Mouse (Mus musculus): Measurements from ENCODE around the gene Smyd3.
A peak's percentile ranks its signal among the peaks of the same experiment; 100 is the strongest.

The Smyd3 gene

DNA sequence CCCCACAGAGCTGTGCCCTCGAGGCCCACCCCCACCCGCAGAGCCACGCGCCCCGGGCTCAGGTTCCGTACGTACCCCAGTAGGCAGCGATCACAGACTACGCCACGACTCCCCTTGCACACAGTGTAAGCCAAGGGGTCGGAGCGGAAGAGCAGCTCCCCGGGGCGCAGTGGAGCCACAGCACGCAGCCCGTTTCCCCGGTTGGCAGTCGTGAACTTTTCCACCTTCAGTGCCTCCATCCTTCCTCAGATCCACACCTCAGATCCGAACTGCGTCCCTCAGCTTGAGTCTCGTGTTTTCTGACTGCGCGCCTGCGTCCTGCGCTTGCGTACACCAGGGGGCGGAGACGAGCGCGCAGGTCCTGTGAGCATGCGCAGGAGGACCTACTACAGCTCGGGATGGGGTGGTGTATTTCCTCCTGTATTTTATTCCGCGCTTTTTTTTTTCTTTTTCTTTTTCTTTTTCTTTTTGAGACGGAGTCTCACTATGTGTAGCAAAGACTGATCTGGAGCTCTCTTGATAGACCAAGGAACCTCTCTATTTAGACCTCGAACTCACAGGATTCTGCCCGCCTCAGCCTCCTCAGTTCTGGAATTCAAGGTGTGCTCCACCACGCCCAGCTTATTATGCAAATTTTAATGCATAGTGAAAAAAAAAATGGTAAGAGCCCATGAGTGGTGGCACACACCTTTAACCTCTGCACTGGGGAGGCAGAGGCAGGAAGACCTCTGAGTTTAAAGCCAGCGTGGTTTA is at the start of gene Smyd3:
Smyd3 (minus strand) TSS at position 329 of the 753 bp plus-strand sequence.
- DNase-seq (ENCODE audit: low read depth), result peak; percentile 94

DNA sequence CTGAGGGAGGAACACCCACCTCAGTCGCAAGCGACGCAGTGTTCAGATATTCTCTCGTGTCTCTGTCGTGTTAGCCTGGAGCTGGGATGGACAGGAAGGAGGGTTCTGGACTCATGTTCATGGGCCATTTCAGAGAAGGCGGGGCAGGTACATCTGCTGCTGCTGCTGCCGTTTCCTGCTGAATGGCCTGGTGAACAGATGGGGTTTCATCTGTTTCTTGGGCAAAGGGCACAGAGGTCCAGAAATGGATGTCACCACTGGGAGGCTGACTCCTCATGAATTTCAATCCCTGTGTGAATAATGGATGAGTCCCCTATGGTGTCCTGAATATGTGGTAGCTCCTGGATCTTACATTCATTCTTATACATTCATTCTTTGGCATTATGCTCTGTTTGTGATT is 49.7 kb upstream of the Smyd3 start:
- DNase-seq (ENCODE audit: low read depth), result no peak

DNA sequence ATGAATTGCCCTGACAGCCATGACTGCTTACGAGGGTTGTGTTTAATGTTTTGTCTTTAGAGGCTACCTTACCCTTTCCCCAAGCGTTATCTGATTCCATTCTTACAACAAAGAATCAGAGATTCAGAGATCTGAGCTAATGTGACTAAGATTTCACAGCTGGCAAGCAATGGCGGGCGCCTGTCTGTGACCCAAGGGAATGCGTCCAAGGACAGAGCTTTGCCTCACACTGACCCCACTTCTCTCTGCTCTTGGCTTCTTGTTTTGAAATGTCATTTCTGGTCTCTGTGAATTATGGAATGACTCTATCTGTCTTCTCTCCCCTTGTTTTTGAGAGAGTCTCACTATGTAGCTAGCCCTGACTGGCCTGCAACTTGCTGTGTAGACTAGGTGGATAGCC is 46.1 kb upstream of the Smyd3 start:
- DNase-seq (ENCODE audit: low read depth), result no peak

DNA sequence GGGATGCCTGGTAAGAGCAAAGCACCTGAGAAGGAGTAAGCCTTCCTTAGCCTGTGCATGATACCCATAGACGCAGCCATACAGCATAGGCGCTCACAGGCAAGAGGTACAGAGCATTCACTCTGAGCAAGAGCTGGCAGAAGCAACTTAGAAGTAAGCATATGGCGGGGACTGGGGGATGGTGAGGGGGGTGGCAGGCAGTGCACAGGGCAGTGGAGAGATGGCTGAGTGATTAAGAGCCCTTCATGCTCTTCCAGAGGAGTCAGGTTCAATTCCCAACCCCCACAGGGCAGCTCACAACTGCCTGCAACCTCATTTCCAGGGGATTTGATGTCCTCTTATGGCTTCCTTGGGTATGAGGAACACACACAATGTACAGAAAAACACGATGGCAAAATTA is 45.4 kb upstream of the Smyd3 start:
- DNase-seq (ENCODE audit: low read depth), result no peak

DNA sequence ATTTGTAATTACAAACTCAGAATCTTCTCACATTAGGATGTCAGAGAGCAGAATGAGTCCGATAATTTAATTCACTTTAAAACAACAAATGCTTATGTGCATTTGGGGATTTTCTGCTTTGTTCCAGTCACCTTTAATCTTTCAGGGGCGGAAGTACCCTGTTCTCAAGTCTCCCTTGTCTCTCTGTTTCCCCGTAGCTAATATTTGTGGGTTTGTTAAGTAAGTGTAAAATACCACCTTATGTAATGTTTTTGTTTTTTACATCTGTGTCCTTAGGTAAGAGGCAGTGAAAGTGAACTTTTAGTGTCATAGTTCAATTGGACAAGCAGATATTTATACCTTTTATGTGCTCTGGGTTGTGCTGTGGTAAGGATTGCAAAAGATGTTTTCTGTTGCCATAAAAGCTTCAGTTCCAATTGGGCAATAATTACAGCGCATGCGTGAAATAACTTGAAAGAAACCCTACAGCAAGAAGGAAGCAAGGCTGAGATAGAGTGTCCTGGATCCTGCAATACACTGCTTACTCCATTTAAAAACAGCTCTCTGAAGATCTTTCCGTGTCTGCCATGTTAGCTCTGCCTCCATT is 43.1 kb upstream of the Smyd3 start:
- peak; percentile 48 for DNase-seq (ENCODE audit: low read depth)

DNA sequence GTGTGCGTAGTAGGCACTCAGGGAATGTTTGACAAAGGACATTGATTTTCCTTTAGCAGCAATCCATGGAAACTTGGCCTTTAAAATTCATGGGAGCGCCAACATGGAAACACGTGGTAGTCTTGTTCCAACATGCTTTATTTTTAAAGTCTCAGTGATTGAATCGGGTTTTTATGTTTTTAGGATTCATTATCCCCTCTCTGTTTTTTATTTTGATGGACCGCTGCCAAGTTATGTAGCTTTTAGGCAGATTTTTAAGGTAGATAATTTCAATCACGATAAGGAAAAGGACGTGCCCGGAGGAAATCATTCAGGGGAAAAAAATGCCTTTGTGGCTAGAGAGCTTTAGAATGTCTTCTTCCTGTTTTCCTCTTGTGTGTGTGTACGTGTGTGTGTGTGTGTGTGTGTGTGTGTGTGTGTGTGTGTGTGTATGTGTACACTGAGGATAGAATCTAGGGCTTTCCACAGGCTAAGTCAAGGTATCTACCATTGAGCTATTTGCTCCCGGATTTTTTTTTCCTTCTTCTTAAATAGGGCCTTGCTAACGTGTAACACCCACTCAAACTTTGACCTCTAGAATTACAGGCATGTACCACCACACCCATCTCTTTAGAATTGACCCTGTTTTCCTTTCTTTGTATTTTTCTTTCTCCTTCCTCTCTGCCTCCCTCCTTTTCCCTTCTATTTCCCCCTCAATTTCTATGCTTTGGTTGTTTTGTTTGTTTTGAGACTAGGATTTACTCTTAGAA is 41.8 kb upstream of the Smyd3 start:
- DNase-seq (ENCODE audit: low read depth), result peak; percentile 58

DNA sequence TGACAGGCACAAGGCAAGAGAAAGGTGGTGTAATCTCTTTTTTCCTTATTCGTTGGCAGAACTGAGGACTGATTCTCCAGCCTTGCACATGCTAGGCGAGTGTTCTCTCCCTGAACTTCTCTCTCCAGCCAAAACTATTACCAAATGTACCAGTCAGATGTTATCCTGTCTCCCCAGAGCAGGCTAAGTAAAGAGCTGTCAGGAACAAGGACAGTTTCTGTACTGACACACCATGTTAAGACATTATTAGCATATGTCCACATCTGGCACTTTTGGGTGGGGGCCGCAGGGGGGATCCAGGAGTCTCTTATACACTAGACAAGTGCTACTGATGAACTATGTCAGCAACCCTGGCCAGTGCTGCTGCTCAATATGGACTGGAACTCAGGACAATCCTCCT is 39.1 kb upstream of the Smyd3 start:
- DNase-seq (ENCODE audit: low read depth), result no peak

DNA sequence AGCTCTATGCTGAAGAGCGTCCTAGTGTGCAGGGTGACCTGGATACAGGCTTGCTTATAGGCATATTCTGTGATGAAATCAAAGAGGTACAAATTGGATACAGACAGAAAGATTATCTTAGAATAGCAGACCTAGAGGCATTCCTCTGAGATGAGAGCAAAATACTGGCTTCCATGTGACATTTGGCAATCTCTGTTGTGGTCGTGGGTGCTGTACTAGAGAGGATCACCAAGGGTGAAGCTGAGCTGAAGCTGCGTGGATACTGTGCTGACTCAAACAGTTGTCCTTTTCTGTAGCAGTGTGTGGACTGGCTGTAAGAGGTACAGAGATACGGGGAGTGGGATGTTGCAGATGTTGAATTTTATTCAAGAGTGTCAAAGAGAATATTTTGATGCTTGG is 36.1 kb upstream of the Smyd3 start:
- DNase-seq (ENCODE audit: low read depth), result peak; percentile 51

DNA sequence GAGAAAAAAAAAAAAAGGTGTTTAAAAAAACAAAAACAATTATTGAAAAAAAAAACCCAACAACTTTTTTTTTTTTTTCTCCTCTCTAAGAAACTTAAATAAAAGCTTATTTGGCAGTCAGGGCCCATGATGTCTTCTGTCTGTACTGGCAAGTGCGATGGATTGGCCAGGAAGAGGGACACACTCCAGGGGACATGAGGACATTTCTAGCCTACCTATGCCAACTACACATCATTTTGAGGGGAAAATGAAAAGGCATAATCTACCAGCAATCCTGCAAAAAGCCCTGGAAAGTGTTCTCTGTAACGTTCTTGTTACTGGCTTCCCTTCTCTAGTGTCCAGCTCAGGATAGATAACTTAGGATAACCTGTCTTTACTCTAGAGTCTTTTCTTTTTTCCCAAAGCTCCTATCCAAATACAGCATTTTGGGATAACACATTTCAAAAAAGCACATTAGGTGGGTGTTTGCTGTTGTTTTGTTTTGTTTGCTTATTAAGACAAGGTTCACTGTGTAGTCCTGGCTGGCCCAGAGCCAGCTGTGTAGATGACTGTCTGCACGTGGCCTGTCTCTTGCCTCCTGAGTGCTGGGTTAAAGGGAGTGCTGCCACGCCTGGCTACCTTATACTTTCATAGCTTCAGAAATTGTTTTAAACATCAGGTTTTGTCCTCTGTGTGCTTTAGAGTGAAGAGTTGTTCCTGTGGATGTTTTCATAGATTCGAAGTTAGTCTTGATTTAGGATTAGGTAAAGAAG is 35.5 kb upstream of the Smyd3 start:
- DNase-seq (ENCODE audit: low read depth), result no peak

DNA sequence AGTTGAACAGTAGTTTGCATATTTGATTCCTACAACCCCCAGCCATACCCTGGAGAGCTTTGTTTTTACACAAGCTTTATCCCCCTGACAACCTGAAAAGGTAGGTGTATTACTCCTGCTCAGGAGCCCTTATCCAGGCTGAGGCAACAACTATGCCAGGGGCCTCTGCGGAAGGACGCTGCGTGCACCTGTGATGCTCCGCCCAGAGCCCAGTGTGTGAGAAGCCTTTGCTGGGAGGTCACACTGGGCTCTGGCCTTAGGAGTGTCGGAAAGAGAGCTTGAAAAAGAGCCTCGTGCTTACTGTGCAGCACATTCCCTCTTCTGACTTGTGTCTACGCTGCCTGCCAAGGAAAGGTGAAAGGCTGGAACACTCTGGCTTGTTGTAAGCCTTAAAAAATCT is 34.9 kb upstream of the Smyd3 start:
- DNase-seq (ENCODE audit: low read depth), result no peak

DNA sequence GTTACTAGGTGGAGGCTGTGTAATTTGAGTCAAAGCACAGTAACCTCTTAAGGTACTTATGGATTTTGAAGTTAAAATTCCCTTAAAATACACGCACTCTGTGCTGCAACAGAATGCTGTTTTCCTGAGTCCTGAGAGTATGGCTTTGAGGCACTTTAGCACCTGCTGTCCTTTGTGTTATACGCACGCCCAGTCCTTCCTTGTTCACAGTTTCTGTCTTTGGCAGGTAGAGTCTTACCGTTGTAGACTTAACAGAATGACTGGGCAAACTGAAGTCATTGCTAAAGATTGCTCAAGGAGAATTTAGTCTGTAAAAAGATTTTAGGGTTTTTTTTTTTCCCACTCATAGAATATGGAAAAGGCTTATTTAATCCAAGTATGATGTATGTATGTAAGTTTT is 34.1 kb upstream of the Smyd3 start:
- DNase-seq (ENCODE audit: low read depth), result no peak

DNA sequence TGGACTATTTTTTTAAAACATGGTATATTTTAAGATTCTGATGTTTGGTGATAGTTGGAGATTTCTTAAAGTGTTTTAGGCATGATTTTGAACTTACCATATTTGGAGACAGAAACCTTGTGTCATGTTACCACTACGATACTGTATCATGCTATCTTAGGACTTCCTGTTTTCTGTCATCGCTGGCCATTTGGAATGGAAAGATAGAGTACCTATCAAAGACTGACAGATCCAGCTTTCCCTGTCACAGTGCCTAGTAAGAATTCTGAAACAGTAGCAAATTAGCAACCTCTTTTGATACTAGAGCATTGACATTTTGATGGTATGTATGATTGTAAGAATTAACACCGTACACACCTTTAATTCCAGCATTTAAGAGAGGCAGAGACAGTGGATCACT is 33.5 kb upstream of the Smyd3 start:
- peak; percentile 31 for DNase-seq (ENCODE audit: low read depth)

DNA sequence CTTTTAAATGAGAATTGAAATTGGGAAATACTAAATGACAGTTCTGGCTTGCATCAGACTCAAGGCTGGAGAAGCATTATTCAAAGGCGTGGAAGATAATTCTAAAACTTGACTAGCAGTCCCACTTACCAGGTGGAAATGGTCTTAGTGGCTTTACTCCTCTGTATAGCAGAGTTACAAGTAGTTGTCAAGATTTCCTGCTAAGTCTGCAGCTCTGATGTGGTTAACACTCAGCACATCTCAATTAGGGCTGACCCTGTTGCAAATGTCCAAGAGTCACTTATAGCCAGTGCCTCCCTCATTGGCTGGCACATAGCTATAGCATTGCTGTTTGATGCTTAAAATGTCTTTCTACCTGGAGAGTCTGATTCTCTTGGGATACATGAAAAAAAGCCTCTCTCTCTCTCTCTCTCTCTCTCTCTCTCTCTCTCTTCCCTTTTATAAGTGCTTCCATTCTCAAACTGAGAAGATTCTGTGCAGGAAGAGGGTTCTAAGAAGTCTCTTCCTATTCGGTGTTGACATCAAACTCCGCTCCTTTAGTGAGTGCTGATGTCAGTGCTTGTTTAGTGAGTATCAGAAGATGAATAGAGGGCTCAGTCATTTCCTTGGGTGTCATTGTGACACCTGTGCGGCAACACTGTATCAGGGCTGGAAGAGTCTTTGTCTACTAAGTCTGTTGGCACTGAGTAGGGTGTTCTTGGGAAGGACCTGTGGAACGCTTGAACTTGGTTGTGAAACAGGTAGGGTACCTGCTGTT is 31.3 kb upstream of the Smyd3 start:
- peak; percentile 86 for DNase-seq (ENCODE audit: low read depth)

DNA sequence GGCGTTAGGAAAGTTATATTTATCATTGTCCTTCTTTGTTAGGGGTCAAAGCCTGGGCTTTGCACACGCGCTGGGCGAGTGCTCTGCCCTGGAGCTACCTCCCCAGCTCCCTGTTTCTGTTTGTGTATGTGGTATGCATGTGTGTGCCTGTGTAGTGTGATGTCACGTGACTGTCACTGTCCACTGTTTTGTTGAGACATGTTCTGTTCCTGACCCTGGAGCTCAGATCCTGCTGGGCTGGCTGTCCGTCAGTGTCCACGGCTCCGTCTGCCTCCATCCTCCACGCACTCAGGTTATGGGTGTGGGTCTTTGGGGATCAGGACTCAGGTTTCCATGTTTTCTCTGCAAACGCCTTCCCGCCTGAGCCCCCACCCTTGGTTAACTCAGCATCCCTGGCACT is 30.4 kb upstream of the Smyd3 start:
- no peak for DNase-seq (ENCODE audit: low read depth)

DNA sequence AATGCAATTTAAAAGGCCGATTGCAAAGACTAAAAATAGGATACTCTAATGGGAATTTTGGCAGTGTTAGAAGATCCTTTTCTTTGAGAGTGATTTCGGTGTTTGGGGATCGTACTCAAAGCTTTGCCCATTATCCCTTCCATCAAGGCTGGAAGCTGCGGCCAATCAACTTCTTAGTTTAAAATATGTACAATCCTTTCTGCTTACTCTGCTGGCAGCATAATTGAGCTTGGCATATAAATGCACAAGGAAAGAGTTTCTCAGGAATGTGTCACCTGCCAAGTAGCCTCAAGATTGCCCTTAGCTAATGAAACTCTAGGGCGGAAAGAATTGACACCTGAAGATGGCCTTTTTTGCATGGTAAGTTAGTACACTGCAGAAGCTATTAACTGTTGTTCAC is 29.3 kb upstream of the Smyd3 start:
- DNase-seq (ENCODE audit: low read depth), result no peak

DNA sequence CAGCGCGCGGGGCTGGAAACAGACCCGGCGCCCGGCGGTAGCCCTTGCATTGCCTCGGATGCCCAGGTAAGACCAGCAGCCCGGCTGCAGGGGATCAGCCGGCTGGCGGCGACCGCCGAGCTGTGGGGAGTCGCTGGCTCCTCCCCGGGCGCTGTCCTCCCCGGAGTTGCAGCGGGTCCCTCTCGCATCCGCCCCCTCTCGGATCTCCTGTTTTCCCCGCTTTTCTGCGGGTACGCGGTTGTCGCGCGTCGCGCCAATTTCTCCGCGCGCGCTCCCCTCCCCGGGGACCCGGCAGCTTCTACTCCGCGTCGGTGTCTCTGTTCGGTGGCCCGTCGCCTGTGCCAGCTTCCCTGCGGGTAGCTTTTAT is 28.7 kb upstream of the Smyd3 start:
- no peak for DNase-seq (ENCODE audit: low read depth)

DNA sequence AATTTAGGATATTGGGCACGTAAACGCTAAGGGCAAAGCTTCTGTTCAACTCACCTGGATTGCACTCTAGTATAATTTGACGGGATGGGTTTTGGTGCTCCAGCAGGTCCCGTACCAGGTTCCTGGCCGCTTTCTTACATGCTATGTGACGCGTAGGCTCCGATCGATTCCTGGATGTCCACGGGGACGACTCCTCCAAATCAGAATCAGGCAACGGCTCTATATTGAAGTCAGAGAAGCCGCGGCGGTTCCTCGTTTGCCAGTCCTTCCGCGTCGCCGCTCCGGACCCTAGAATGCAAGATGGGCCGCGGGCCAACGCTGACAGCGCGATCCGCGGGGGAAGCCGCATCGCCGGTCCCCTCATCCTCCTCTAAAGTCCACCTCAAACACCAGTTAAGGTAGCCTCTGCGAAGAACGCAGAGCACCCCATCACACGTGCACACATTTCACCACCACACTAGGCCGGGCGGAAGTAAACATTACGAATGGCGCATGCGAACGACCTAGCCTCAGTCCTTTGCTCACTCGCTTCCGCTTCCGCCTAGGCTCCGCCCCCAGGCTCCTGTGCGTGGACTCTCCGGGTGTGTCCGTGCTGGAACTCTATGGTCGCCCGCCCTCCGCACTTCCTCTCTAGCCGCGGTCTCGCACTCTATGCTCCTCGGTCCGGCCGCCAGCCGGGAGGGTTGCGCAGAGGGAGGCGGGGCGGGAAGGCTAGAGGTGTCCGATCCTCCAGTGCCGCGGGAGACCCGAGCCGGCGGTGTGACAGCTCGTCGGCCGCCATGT is 28.1 kb upstream of the Smyd3 start, which contains the start of the genes Tfb2m and Cnst:
Tfb2m (minus strand) TSS at position 500 of the 783 bp plus-strand sequence.
Cnst (plus strand) TSS at position 603 of the 783 bp plus-strand sequence.
- peak; percentile 96 for DNase-seq (ENCODE audit: low read depth)

DNA sequence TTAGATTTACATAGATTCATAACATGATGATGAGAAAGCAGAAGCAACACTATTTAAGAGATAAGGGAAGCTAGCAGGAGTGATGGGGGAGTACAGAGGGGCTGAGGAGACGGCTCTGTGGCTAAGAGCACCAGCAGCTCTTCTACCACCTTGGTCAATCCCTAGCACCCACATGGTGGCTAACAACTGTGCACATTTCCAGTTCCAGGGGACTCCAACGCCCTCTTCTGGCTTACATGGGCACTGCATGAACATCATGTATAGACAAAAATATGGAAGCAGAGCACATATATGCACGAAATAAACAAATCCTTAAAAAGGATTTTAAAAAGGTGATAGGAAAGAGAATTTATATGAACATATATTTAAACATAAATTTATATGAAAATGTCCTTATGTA is 23.7 kb upstream of the Smyd3 start:
- peak; percentile 55 for DNase-seq (ENCODE audit: low read depth)

DNA sequence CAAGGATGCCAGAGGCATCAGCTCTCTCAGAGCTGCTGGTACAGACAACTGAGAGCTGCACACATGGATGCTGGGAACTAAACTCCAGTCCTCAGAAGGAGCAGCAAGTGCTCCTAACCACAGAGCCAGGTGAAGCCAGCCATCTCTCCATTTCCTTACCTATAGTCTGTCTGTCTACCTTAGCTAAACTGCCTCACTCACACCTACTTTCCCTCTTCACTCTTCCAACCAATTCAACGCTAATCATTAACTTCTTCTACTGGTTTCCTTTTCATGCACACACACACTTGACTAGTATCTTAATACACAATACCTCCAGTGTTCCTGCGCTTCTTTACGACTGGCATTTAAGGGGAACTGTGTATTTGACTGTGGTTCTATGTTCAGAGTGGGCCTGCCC is 22.0 kb upstream of the Smyd3 start:
- DNase-seq (ENCODE audit: low read depth), result no peak

DNA sequence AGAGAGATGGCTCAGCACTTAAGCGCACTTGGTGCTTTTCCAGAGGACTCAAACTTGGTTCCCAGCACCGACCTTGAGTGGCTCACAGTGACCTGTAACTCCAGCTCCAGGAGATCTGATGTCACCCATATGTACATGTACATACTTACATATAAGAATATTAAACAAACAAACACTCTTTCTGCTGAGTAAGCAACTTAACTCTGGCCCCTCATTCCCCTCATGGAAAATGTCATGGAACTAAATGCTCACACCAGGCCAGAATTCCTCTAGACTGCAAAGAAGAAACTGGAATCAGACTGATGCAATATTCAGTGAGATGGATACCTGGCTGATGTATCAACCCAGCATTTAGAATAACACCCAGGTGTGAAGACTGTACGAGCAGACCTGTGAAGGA is 21.2 kb upstream of the Smyd3 start:
- DNase-seq (ENCODE audit: low read depth), result no peak

DNA sequence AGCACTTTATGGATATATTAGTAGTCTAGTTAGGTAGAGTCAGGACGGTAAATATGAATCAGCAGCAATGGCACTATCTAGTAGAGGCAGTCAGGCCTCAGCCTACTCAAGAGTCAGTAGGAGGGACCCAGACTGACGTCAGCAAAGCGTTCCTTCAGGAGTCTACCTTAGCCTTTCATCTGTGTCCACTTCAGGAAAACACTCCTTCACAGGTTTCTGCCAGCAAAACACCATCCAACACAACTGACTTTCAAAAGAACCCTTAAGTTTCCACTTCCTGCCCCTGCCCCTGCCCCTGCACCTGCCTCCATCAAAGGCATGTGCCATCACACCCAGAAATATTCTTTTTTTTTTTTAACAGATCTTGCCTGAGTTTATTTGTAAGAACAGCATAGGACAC is 2.1 kb upstream of the Smyd3 start:
- peak; percentile 57 for DNase-seq (ENCODE audit: low read depth)

All from naive thymus-derived CD4-positive, alpha-beta T cell, adult 2 months (primary cell).